Mouse (Mus musculus) gastrocnemius, adult 2 months (tissue): ENCODE measurements at regions not wholly inside any gene's neighbourhood (a gene's known extent, or its start where the extent isn't known, plus 50 kb on each side); places are given as distances from the start of the nearest gene placed in this dataset.

Experiments
- DNase-seq: peaks from one replicate; pipeline ENCODE4 v3.0.0; 2022
- H3K27ac ChIP-seq: fragments of 200-600 bp; 2 replicates; pipeline ENCODE4 v1.8.1; 2022; ENCODE audit warnings: mild to moderate bottlenecking
- H3K4me3 ChIP-seq: fragments of 200-600 bp; 2 replicates; pipeline ENCODE4 v1.8.1; 2022; ENCODE audit warnings: mild to moderate bottlenecking, moderate library complexity
- CTCF ChIP-seq: fragments of 200-600 bp; IDR thresholded peaks from 2 replicates; pipeline ENCODE4 v1.8.1; 2022; ENCODE audit warnings: antibody characterized with exemption, mild to moderate bottlenecking, moderate library complexity
- intact Hi-C: fragments of 180-260 bp; cut with DNase I; formaldehyde crosslinking; loops from one replicate; pipeline ENCODE4 v1.15.1; 2025

GRCm38 (mm10) chr3:65006565-65006964, 102.6 kb upstream of the Kcnab1 start:
- H3K27ac ChIP-seq = no peak overlapping the region
- intact Hi-C loops = no loop called here
- TF ChIP-seq CTCF = no peak

GRCm38 (mm10) chr3:65023876-65024275, 85.3 kb upstream of the Kcnab1 start:
- Histone ChIP-seq H3K4me3 (no peak overlapping the region), H3K27ac (no peak overlapping the region)
- no peak for DNase-seq
- intact Hi-C loops = no loop called here
- no peak for TF ChIP-seq CTCF

More at GRCm38 (mm10) chr3:65006565-65006964, 102.6 kb upstream of the Kcnab1 start:
- DNase-seq = no peak
- no peak overlapping the region for H3K4me3 ChIP-seq

- no peak overlapping the region for H3K4me3 ChIP-seq
- intact Hi-C loops = no loop called here
- no peak for TF ChIP-seq CTCF
- H3K27ac ChIP-seq = no peak overlapping the region
- DNase-seq = no peak
Measured at GRCm38 (mm10) chr3:65037626-65038025, 71.6 kb upstream of the Kcnab1 start.

- intact Hi-C loops = no loop called here
- Histone ChIP-seq H3K4me3 (no peak overlapping the region), H3K27ac (no peak overlapping the region)
- DNase-seq = no peak
- no peak for TF ChIP-seq CTCF
Measured at GRCm38 (mm10) chr3:65047879-65048278, 61.3 kb upstream of the Kcnab1 start.

- no peak overlapping the region for H3K27ac ChIP-seq
- intact Hi-C loops = no loop called here
- DNase-seq = no peak
Measured at GRCm38 (mm10) chr3:65055401-65055800, 53.8 kb upstream of the Kcnab1 start.

More at GRCm38 (mm10) chr3:65055401-65055800, 53.8 kb upstream of the Kcnab1 start:
- TF ChIP-seq CTCF = no peak
- H3K4me3 ChIP-seq = no peak overlapping the region
